24 mouse cellular contexts compared by ENCODE assay signal in the genomic region with DNA sequence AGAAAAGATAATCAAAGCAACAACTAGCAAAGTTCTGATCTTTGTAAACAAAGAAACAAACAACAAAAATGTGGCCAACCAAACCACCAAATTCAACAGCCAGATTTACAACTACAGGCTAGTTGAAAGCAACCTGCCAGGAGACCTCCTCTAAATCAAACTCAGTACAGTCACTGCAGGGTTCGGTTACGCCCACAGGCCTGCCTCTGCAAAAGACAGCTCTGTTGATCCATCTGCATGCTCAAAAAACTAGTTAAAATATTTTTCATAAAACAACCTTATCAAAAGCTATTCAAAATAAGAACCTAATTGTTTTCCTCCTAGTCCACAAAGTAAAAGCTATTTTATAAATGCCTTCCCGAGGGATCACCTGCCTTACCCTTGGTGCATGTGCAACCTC. TPM values are rescaled to one million over a fixed set of nuclear protein-coding genes. Genes with fewer than 3 reads are reported as not detected.
DNase-seq lines count a peak whose midpoint lies in the region; ATAC-seq and TF ChIP-seq lines count a peak whose summit lies in the region.
"Had no signal": no experiment of that assay in that cellular context is flagged by ENCODE, and none has a peak within 500 bp of the region (broad histone marks: within the 10 kb centered on the region; RNA-seq: fewer than 3 reads in every experiment).

No protein-coding gene starts in this region.

- no peak for TF ChIP-seq CTCF in ES-Bruce4 (IDR thresholded peaks at IDR 0.05; ENCODE audit: low read depth, low read length)

- H3K27ac ChIP-seq in intestine, embryonic 14.5 days (ENCODE audit: low read depth) = no peak overlapping the region
- H3K27ac ChIP-seq in intestine, embryonic 16.5 days (ENCODE audit: low read length) = no peak overlapping the region
- peak overlapping the region; percentile 39; the same call in 1 of the 2 replicates for H3K27ac ChIP-seq in ES-Bruce4 (ENCODE audit: insufficient read depth, low read length)
- H3K27ac ChIP-seq: embryonic facial prominence, embryonic 15.5 days; forebrain, embryonic 10.5 days; heart, adult 2 months; heart, embryonic 15.5 days; hindbrain, embryonic 10.5 days; hindbrain, embryonic 14.5 days had no signal

- 96% methylated on average over 3 of the region's 3 CpGs for WGBS in intestine, embryonic 14.5 days
- WGBS in intestine, embryonic 16.5 days = 87% methylated on average over 3 of the region's 3 CpGs

- TF ChIP-seq POLR2A in ES-Bruce4 (IDR thresholded peaks at IDR 0.05; ENCODE audit: insufficient read depth, low read length) = no peak

- no peak overlapping the region for H3K9ac ChIP-seq in intestine, embryonic 14.5 days (ENCODE audit: low read length)
- no peak overlapping the region for H3K9ac ChIP-seq in intestine, embryonic 16.5 days (ENCODE audit: low read depth, low read length)
- H3K9ac ChIP-seq in ES-Bruce4 (ENCODE audit: low read depth, poor library complexity, severe bottlenecking) = no peak overlapping the region
- H3K9ac ChIP-seq: embryonic facial prominence, embryonic 15.5 days; heart, embryonic 15.5 days; hindbrain, embryonic 14.5 days had no signal

- peaks cover 92% of the 10 kb centered on the region for H3K36me3 ChIP-seq in intestine, embryonic 14.5 days (ENCODE audit: control insufficient read depth, insufficient read depth, low read length)
- H3K36me3 ChIP-seq in intestine, embryonic 16.5 days (ENCODE audit: control insufficient read depth, insufficient read depth, low read length) = peaks cover 7% of the 10 kb centered on the region
- peaks cover 38% of the 10 kb centered on the region for H3K36me3 ChIP-seq in ES-Bruce4 (ENCODE audit: control insufficient read depth, insufficient read depth, low read length, poor library complexity, severe bottlenecking)

- no peaks in the 10 kb centered on the region for H3K4me1 ChIP-seq in intestine, embryonic 14.5 days (replicated peaks; ENCODE audit: control insufficient read depth, insufficient read depth, low read length)
- H3K4me1 ChIP-seq in intestine, embryonic 16.5 days (ENCODE audit: control insufficient read depth, insufficient read depth, low read length) = no peaks in the 10 kb centered on the region
- no peaks in the 10 kb centered on the region for H3K4me1 ChIP-seq in ES-Bruce4 (ENCODE audit: control insufficient read depth, insufficient read depth, low read length)
- H3K4me1 ChIP-seq: embryonic facial prominence, embryonic 15.5 days; forebrain, embryonic 10.5 days; heart, embryonic 15.5 days; hindbrain, embryonic 10.5 days had no signal

- DNase-seq in intestine, embryonic 14.5 days (ENCODE audit: low spot score) = peak; percentile 25
- DNase-seq in layer of hippocampus, adult 9-11 months = peak; percentile 28
- DNase-seq in layer of hippocampus, postnatal 10 days (ENCODE audit: low spot score in 2 of 2) = no peak
- DNase-seq in ZHBTc4 (ENCODE audit: low read depth, low spot score) = peak; percentile 33
- DNase-seq in adrenal gland, postnatal 14 days = no peak
- DNase-seq: adrenal gland, postnatal 10 days; cerebellum, adult 2 months; cerebellum, postnatal 10 days; embryo, embryonic 11 days; gastrocnemius, postnatal 10 days; heart, adult 2 months; heart, postnatal 14 days had no signal

- TF ChIP-seq EP300 in ES-Bruce4 (IDR thresholded peaks at IDR 0.05; ENCODE audit: insufficient read depth, low read depth, low read length) = no peak

- no peak overlapping the region for H3K4me3 ChIP-seq in intestine, embryonic 14.5 days (ENCODE audit: low read depth, low read length)
- H3K4me3 ChIP-seq in intestine, embryonic 16.5 days (ENCODE audit: low read length) = no peak overlapping the region
- no peak overlapping the region for H3K4me3 ChIP-seq in ES-Bruce4 (ENCODE audit: low read depth, low read length)
- H3K4me3 ChIP-seq: embryonic facial prominence, embryonic 15.5 days; erythroblast, embryonic 14.5 days; forebrain, embryonic 10.5 days; heart, adult 2 months; heart, embryonic 15.5 days; hindbrain, embryonic 10.5 days had no signal

- H3K9me3 ChIP-seq in intestine, embryonic 14.5 days (ENCODE audit: control insufficient read depth, low read length) = no peaks in the 10 kb centered on the region
- H3K9me3 ChIP-seq in intestine, embryonic 16.5 days (ENCODE audit: control insufficient read depth, low read length) = no peaks in the 10 kb centered on the region
- H3K9me3 ChIP-seq in ES-Bruce4 (replicated peaks; ENCODE audit: control insufficient read depth, insufficient read depth, low read length, poor library complexity, severe bottlenecking) = no peaks in the 10 kb centered on the region
- H3K9me3 ChIP-seq: embryonic facial prominence, embryonic 15.5 days; forebrain, embryonic 10.5 days; heart, embryonic 15.5 days; hindbrain, embryonic 10.5 days had no signal

- H3K4me2 ChIP-seq in intestine, embryonic 14.5 days (ENCODE audit: low read length) = no peak overlapping the region
- H3K4me2 ChIP-seq in intestine, embryonic 16.5 days (ENCODE audit: low read depth, low read length) = no peak overlapping the region
- H3K4me2 ChIP-seq: embryonic facial prominence, embryonic 15.5 days; heart, embryonic 11.5 days; heart, embryonic 15.5 days; hindbrain, embryonic 14.5 days had no signal

- H3K27me3 ChIP-seq in intestine, embryonic 14.5 days (replicated peaks; ENCODE audit: control insufficient read depth, insufficient read depth, low read length) = no peaks in the 10 kb centered on the region
- H3K27me3 ChIP-seq in intestine, embryonic 16.5 days (replicated peaks; ENCODE audit: control insufficient read depth, insufficient read depth, low read length) = no peaks in the 10 kb centered on the region
- no peaks in the 10 kb centered on the region for H3K27me3 ChIP-seq in ES-Bruce4 (ENCODE audit: control insufficient read depth, insufficient read depth, low read length, poor library complexity, severe bottlenecking)
- H3K27me3 ChIP-seq: embryonic facial prominence, embryonic 15.5 days; heart, embryonic 15.5 days; Patski had no signal

- ATAC-seq in intestine, embryonic 14.5 days (replicated peaks; ENCODE audit: low FRiP score, low TSS enrichment, low read depth) = no peak
- ATAC-seq in intestine, embryonic 16.5 days = no peak
- ATAC-seq: forebrain, embryonic 14.5 days; intestine, postnatal 0 days; Patski had no signal

RNA-seq across cellular contexts. Expression of a gene that starts 25.0 kb away (rescaled TPM):
- polyA plus RNA-seq in intestine, embryonic 14.5 days (2014; fragmentation: Nextera tagmentation; extraction: Ambion mirVana) = 43.2 and 43.5 TPM in 2 replicates
- 40.2 and 46.7 TPM in 2 replicates for polyA plus RNA-seq in intestine, embryonic 16.5 days (2015; fragmentation: Nextera tagmentation; extraction: Ambion mirVana)
- 10 to 100 TPM; 34.6 to 38.9 TPM for total RNA-seq in layer of hippocampus, postnatal 10 days (2021)
- 42.6 and 49.3 TPM in 2 replicates for polyA plus RNA-seq in ES-Bruce4 (2011; ENCODE audit: insufficient read depth, insufficient read length, low read depth, missing spikeins)
- 35.1 and 44.3 TPM in 2 replicates for total RNA-seq in adrenal gland, postnatal 14 days (2021)

Comparison
In these comparisons a context has a peak if more than half of its experiments do, and no peak if none do; other contexts are left out.
1. DNase-seq: peak in intestine, embryonic 14.5 days (single experiment), layer of hippocampus, adult 9-11 months (single experiment) and ZHBTc4 (single experiment); none in layer of hippocampus, postnatal 10 days (0 of 2) and adrenal gland, postnatal 14 days (single experiment).